Mouse (Mus musculus): Measurements from ENCODE around the gene Defa37.
"Not testable (repeated sequence)": the region's sequence is repeated elsewhere in the genome, so short reads cannot be mapped to it uniquely, and the experiment has no call there.

Defa37 gene

DNA sequence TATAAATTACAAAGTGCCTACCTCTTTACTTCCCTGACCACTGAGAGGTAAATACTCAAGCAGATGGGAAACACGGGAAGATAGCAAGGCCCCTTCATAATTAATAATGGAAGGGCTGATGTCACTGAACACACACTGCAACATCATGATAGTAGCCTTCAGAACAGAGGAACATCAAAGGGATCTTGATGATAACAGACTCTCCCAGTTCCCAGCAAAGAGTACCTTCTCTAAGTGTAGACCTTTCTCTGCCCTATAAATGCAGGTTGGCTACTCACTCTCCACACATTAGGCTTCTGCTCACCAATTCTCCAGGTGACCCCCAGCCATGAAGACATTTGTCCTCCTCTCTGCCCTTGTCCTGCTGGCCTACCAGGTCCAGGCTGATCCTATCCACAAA is at the start of gene Defa37:
Gene Defa37, plus strand, starts transcription at position 301 of the 400 bp plus-strand sequence.
- in situ Hi-C loops (cut with MboI; ENCODE audit: unreplicated experiment in 2 of 2) = not testable (repeated sequence)

DNA sequence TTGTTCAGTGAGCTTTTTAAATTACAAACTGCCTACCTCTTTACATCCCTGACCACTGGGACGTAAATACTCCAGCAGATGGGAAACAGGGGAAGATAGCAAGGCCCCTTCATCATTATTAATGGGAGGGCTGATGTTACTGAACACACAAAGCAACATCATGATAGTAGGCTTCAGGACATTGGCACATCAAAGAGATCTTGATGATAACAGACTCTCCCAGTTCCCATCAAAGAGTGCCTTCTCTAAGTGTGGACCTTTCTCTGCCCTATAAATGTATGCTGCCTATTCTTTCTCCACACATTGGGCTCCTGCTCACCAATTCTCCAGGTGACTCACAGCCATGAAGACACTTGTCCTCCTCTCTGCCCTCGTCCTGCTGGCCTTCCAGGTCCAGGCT is 36.5 kb upstream of the Defa37 start, which contains the start of gene Defa32:
Gene Defa32, plus strand, starts transcription at position 301 of the 400 bp plus-strand sequence.
- in situ Hi-C loops (cut with MboI; ENCODE audit: unreplicated experiment in 2 of 2) = not testable (repeated sequence)

DNA sequence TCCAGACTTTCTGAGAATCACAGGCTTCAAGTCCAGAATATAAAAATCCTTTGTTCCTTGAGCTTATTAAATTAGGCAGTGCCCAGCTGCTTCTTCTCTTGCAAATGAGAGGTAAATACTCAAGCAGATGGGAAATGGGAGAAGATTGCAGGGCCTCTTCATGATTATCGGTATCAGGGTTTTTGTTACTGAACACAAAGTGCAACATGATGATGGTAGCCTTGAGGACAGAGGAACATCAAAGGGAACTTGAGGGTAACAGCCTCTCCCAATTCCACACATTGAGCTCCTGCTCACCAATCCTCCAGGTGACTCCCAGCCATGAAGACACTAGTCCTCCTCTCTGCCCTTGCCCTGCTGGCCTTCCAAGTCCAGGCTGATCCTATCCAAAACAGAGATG is 17.5 kb downstream of the Defa37 start, which contains the start of gene Defa28:
Gene Defa28, plus strand, starts transcription at position 301 of the 400 bp plus-strand sequence.
- in situ Hi-C loops (cut with MboI; ENCODE audit: unreplicated experiment in 2 of 2) = not testable (repeated sequence)

DNA sequence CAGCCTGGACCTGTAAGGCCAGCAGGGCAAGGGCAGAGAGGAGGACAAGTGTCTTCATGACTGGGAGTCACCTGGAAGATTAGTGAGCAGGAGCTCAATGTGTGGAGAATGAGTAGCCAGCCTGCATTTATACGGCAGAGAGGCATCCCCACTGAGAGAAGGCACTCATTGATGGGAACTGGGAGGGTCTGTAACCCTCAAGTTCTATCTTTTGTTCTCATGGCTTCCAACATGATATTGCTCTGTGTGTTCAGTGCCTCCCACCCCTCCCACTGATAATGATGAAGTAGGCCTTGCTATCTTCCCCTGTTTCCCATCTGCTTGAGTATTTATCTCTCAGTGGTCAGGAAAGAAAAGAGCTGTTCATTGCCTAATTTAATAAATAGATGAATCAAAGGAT is 29.2 kb downstream of the Defa37 start, which contains the start of gene Gm7861:
Gene Gm7861, minus strand, starts transcription at position 101 of the 400 bp plus-strand sequence.
- in situ Hi-C loops (cut with MboI; ENCODE audit: unreplicated experiment in 2 of 2) = not testable (repeated sequence)

All from v-Abl transformed pro-B cells (cell line).